Comparison of ENCODE assay signal across 8 mouse cellular contexts in the genomic region with DNA sequence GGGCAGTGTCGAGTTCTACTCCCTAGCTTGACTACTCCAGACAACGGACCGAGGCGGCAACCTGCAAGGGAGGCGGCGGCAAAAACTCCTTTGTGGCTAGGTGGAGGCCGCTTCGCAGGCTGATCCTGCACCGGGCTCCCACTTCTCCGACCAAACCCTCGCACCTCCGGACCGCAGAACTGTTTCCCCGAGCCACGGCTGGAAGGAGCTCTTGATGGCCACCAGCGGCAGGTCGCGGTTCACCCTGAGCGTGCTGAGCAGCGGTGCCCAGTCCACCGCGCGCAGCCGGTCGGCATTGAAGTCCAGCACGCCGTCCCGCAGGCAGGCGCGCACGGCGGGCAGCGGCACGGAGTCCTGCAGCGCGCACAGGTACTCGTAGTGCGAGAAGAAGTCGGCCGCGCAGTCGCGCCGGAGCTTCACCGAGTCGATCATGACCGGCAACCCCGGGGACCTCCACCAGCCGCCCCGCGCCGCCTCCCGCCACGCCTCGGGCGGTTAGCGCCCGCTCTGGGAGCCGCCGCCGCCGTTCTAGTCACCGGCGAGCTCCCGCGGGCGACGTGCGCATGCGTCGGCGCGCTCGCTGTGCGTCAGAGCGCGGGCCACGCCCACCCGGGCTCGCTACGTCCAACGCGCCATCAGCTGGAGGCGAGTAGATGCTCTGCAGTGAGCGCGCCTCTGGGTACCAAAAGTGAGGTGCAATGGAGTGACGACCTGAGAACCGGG. TPM values are rescaled to one million over a fixed set of nuclear protein-coding genes. Genes with fewer than 3 reads are reported as not detected.
A peak's percentile ranks its signal among the peaks of the same experiment; 100 is the strongest.
DNase-seq lines count a peak whose midpoint lies in the region; ATAC-seq and TF ChIP-seq lines count a peak whose summit lies in the region.

A gene (minus strand): TSS at position 541 of the 723 bp plus-strand sequence.

- H3K4me3 ChIP-seq in cortical plate, adult 2 months (ENCODE audit: insufficient read depth, low read length) = peak within 1 kb of the TSS; percentile 58

- H3K4me1 ChIP-seq in cortical plate, adult 2 months (ENCODE audit: control insufficient read depth, insufficient read depth, low read length) = no peaks in the 10 kb centered on the region; the same call in 1 of the 2 replicates

- TF ChIP-seq CTCF in cortical plate, adult 2 months (IDR thresholded peaks at IDR 0.05; ENCODE audit: extremely low read depth, insufficient read depth, low read length) = no peak

- DNase-seq in gastrocnemius, postnatal 10 days = peak; percentile 93
- DNase-seq in left cerebral cortex, postnatal 10 days (ENCODE audit: extremely low spot score in 1 of 2, low spot score in 2 of 2) = peak; percentile 89 to 94
- peak; percentile 95 for DNase-seq in right cerebral cortex, postnatal 25 days
- peak; percentile 86 to 88 for DNase-seq in urinary bladder, postnatal 4 days (ENCODE audit: low spot score in 2 of 2)

- TF ChIP-seq POLR2A in cortical plate, adult 2 months (IDR thresholded peaks at IDR 0.05; ENCODE audit: extremely low read depth, insufficient read depth, low read length) = peak; percentile 93

- peak within 1 kb of the TSS; percentile 47; the same call in 1 of the 2 replicates for H3K27ac ChIP-seq in cortical plate, adult 2 months (ENCODE audit: insufficient read depth, low read length)

- intact Hi-C loops in left cerebral cortex, postnatal 10 days (cut with DNase I) = no loop called here

- ATAC-seq in activated CD4-positive, CD25-positive, alpha-beta regulatory T cell, adult 4 months = peak; percentile 85
- ATAC-seq in inflammation-experienced regulatory T-cells, adult 6 months = peak; percentile 88
- ATAC-seq in megakaryocyte-erythroid progenitor cell, adult 5-6 weeks (replicated peaks; ENCODE audit: low FRiP score, low TSS enrichment, poor library complexity, severe bottlenecking) = peak; percentile 83

RNA-seq across cellular contexts. Expression of the gene that starts here (rescaled TPM):
- polyA plus RNA-seq in activated CD4-positive, CD25-positive, alpha-beta regulatory T cell, adult 4 months (2017; shearing (Covaris generic)) = 1 to 10 TPM; 2.2 to 3.0 TPM
- 8.6 and 9.0 TPM in 2 replicates for polyA plus RNA-seq in cortical plate, adult 2 months (2012; rRNA removed)
- total RNA-seq in gastrocnemius, postnatal 10 days (2021) = 1 to 10 TPM; 3.6 to 4.3 TPM
- 1 to 10 TPM; 2.6 to 3.7 (median 3.0) TPM for polyA plus RNA-seq in inflammation-experienced regulatory T-cells, adult 6 months (2017; shearing (Covaris generic))
- total RNA-seq in left cerebral cortex, postnatal 10 days (2021) = 10 to 100 TPM; 12.8 to 13.6 TPM
- total RNA-seq in megakaryocyte-erythroid progenitor cell, adult 5-6 weeks (2014; fragmentation: Nextera tagmentation) = 23.0 and 29.4 TPM in 2 replicates
- 25.7 and 25.8 TPM in 2 replicates for total RNA-seq in megakaryocyte-erythroid progenitor cell, adult 5-6 weeks (2017)

Comparison
In these comparisons a context has a peak if more than half of its experiments do, and no peak if none do; other contexts are left out.
1. Peak in every context shown above with its lines: DNase-seq, ATAC-seq, H3K4me3 ChIP-seq and H3K27ac ChIP-seq.